Mouse (Mus musculus): ENCODE data around the gene Zfp712. TPM values are rescaled to one million over a fixed set of nuclear protein-coding genes. Genes with fewer than 3 reads are reported as not detected.

Zfp712 gene
- polyA plus RNA-seq, 1 experiment: 0.73 TPM

DNA sequence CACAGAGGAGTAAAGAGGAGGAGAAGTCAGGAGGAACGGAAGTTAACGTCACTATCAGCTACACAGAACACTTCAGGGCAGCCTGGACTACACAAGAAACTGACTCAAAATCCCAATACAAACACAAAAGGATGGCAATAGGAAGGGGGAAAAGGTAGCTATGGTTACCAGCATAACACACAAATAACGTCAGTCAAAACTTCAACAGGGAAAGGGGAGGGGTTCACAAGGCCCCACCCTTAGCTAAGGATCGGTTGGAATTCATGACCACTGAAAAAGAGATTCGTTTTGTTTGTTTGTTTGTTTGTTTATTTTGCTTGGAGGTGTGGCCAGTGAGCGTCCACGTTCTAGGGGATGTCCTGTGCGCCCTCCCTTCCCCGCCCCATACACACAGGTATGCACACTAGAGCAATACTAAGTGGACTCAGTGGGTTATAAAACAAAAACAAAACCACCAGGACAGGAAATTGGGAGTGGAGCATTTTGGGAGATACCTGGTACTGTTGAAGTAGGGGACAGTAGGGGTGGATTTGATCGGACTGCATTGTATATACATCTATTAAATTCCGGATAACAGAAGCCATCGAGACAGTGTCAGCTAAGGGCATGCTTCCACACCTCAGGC lies 697 bp downstream of the Zfp712 start:
- TF ChIP-seq CTCF (IDR thresholded peaks at IDR 0.05; ENCODE audit: borderline replicate concordance, control insufficient read depth, extremely low read depth, insufficient read depth, low read length, poor library complexity): no peak
- TF ChIP-seq POLR2A (IDR thresholded peaks at IDR 0.05; ENCODE audit: control insufficient read depth, extremely low read depth, insufficient read depth, low read length, poor library complexity): no peak
- Histone ChIP-seq H3K27me3 (ENCODE audit: control insufficient read depth, insufficient read depth, low read length) (no peaks in the 10 kb centered on the region), H3K27ac (ENCODE audit: control insufficient read depth, insufficient read depth, low read length) (no peak overlapping the region), H3K4me1 (replicated peaks; ENCODE audit: control insufficient read depth, insufficient read depth, low read length) (0 out of 2 replicates have a peak, but pooled peaks cover 2% of the 10 kb centered on the region), H3K36me3 (ENCODE audit: control insufficient read depth, insufficient read depth, low read length) (no peaks in the 10 kb centered on the region), H3K4me3 (ENCODE audit: control insufficient read depth, insufficient read depth, low read length) (peak overlapping the region; percentile 100)
- 15% methylated on average over 12 of the region's 12 CpGs for WGBS
- DNase-seq: no peak

Other genes with a start within 250 kb of the Zfp712 start
- 0.43 and 0.56 TPM in 2 replicates for gene Gm10767, start 156.3 kb downstream of the Zfp712 start, polyA plus RNA-seq (2012; rRNA removed)
- 0.24 and 0.42 TPM in 2 replicates for gene Zfp708, start 36.8 kb upstream of the Zfp712 start, polyA plus RNA-seq (2012; rRNA removed)
- 1.5 TPM in 2 replicates for gene Gm28557, start 47.4 kb upstream of the Zfp712 start, polyA plus RNA-seq (2012; rRNA removed)
- 0.05 and 0.17 TPM in 2 replicates for gene Rslcan18, start 55.1 kb upstream of the Zfp712 start, polyA plus RNA-seq (2012; rRNA removed)
- 0.18 and 0.23 TPM in 2 replicates for gene Zfp759, start 60.5 kb upstream of the Zfp712 start, polyA plus RNA-seq (2012; rRNA removed)
- 2.8 and 4.5 TPM in 2 replicates for gene Rsl1, start 112.0 kb upstream of the Zfp712 start, polyA plus RNA-seq (2012; rRNA removed)
- 0.24 and 0.30 TPM in 2 replicates for gene Zfp455, start 133.3 kb upstream of the Zfp712 start, polyA plus RNA-seq (2012; rRNA removed)
- gene Zfp458, start 217.3 kb upstream of the Zfp712 start, polyA plus RNA-seq (2012; rRNA removed): 0.97 and 1.1 TPM in 2 replicates
- 1.4 and 2.4 TPM in 2 replicates for gene Zfp457, start 245.3 kb upstream of the Zfp712 start, polyA plus RNA-seq (2012; rRNA removed)